Mouse (Mus musculus) forebrain, embryonic 14.5 days (tissue): Measurements from ENCODE around the gene Rgl1. TPM values are rescaled to one million over a fixed set of nuclear protein-coding genes. Genes with fewer than 3 reads are reported as not detected.
"Not testable (repeated sequence)": the region's sequence is repeated elsewhere in the genome, so short reads cannot be mapped to it uniquely, and the experiment has no call there.

ENCODE experiments used
- ATAC-seq: fragments of 200-750 bp; cut with Nextera tagmentation; 2 replicates; pipeline ENCODE4 v1.8.0; 2017; ENCODE audit warnings: mild to moderate bottlenecking, moderate library complexity
- DNase-seq: peaks from one replicate; pipeline ENCODE4 v3.0.0-alpha.2; 2015; ENCODE audit warnings: low spot score
- H3K27ac ChIP-seq: fragments of 300-500 bp; sonication (generic); 2 replicates; pipeline ENCODE4 v1.5.1; 2014; ENCODE audit warnings: low read depth, mild to moderate bottlenecking, control low read depth, low read length, moderate library complexity
- H3K27me3 ChIP-seq: fragments of 300-500 bp; sonication (generic); replicated peaks from 2 replicates; pipeline ENCODE4 v1.6.1; 2014; ENCODE audit warnings: low read length, control low read depth, mixed read lengths; ENCODE audit not compliant: control insufficient read depth, insufficient read depth
- H3K36me3 ChIP-seq: fragments of 300-500 bp; sonication (generic); 2 replicates; pipeline ENCODE4 v1.6.1; 2014; ENCODE audit warnings: low read length, control low read depth; ENCODE audit not compliant: control insufficient read depth, insufficient read depth
- H3K4me1 ChIP-seq: fragments of 300-500 bp; sonication (generic); 2 replicates; pipeline ENCODE4 v1.6.1; 2014; ENCODE audit warnings: antibody characterized with exemption, low read length, control low read depth; ENCODE audit not compliant: control insufficient read depth, insufficient read depth
- H3K4me2 ChIP-seq: fragments of 300-500 bp; sonication (generic); 2 replicates; pipeline ENCODE4 v1.6.1; 2014; ENCODE audit warnings: mild to moderate bottlenecking, control low read depth, low read length
- H3K4me3 ChIP-seq: fragments of 300-500 bp; sonication (generic); 2 replicates; pipeline ENCODE4 v1.5.1; 2014; ENCODE audit warnings: low read depth, low read length, control low read depth
- H3K9ac ChIP-seq: fragments of 300-500 bp; sonication (generic); 2 replicates; pipeline ENCODE4 v1.6.1; 2014; ENCODE audit warnings: mild to moderate bottlenecking, low read length, control low read depth, moderate library complexity
- H3K9me3 ChIP-seq: fragments of 300-500 bp; sonication (generic); replicated peaks from 2 replicates; pipeline ENCODE4 v1.6.1; 2016; ENCODE audit warnings: low read length, control low read depth, mixed read lengths; ENCODE audit not compliant: control insufficient read depth
- WGBS: fragments of 180-500 bp; shearing (Covaris S2); extraction: QIAGEN DNeasy Blood & Tissue Kit; methylation state at CpG from one replicate; pipeline ENCODE4 v1.1.7; 2014; 5-methylcytosine and 5-hydroxymethylcytosine counted together
- polyA plus RNA-seq: library from polyadenylated mRNA; unstranded; fragments of >200 nt; fragmentation: Nextera tagmentation; extraction: Ambion mirVana; gene quantifications from 2 replicates; pipeline ENCODE4 v1.2.1, GENCODE M21; 2014

Rgl1 gene
- polyA plus RNA-seq, 1 experiment from 2014 or later = 16.4 TPM

GRCm38 (mm10) chr1:152660436-152660835 is 105.7 kb downstream of the Rgl1 start:
- H3K4me1 ChIP-seq = no peaks in the 10 kb centered on the region
- H3K36me3 ChIP-seq = no peaks in the 10 kb centered on the region
- WGBS = 91% methylated on average over 7 of the region's 7 CpGs

GRCm38 (mm10) chr1:152659961-152660360 is 106.2 kb downstream of the Rgl1 start:
- 95% methylated on average over 4 of the region's 4 CpGs for WGBS
- Histone ChIP-seq H3K9ac (no peak overlapping the region), H3K4me2 (no peak overlapping the region), H3K9me3 (no peaks in the 10 kb centered on the region), H3K4me1 (no peaks in the 10 kb centered on the region), H3K27me3 (no peaks in the 10 kb centered on the region), H3K36me3 (no peaks in the 10 kb centered on the region), H3K27ac (no peak overlapping the region), H3K4me3 (no peak overlapping the region)
- DNase-seq = no peak
- ATAC-seq = no peak

More at GRCm38 (mm10) chr1:152660436-152660835, 105.7 kb downstream of the Rgl1 start:
- H3K4me3 ChIP-seq = no peak overlapping the region
- no peaks in the 10 kb centered on the region for H3K27me3 ChIP-seq
- no peaks in the 10 kb centered on the region for H3K9me3 ChIP-seq
- no peak overlapping the region for H3K4me2 ChIP-seq
- H3K9ac ChIP-seq = no peak overlapping the region
- ATAC-seq (no peak), DNase-seq (no peak)
- H3K27ac ChIP-seq = no peak overlapping the region

- no peak for DNase-seq
- H3K27ac ChIP-seq = no peak overlapping the region
- H3K27me3 ChIP-seq = no peaks in the 10 kb centered on the region
- no peaks in the 10 kb centered on the region for H3K4me1 ChIP-seq
- no peak overlapping the region for H3K4me3 ChIP-seq
- ATAC-seq = no peak
- no peaks in the 10 kb centered on the region for H3K36me3 ChIP-seq
- 78% methylated on average over 6 of the region's 6 CpGs for WGBS
- no peak overlapping the region for H3K9ac ChIP-seq
- no peaks in the 10 kb centered on the region for H3K9me3 ChIP-seq
- H3K4me2 ChIP-seq = no peak overlapping the region
Observed at GRCm38 (mm10) chr1:152656601-152657000, 109.5 kb downstream of the Rgl1 start.

- ATAC-seq = no peak
- H3K4me2 ChIP-seq = no peak overlapping the region
- 95% methylated on average over 6 of the region's 6 CpGs for WGBS
Observed at GRCm38 (mm10) chr1:152654851-152655250, 111.3 kb downstream of the Rgl1 start.

GRCm38 (mm10) chr1:152651495-152651874 is 114.7 kb downstream of the Rgl1 start:
- no peak overlapping the region for H3K4me3 ChIP-seq
- ATAC-seq = no peak
- H3K9ac ChIP-seq = no peak overlapping the region
- DNase-seq = no peak
- H3K4me1 ChIP-seq = no peaks in the 10 kb centered on the region
- H3K27me3 ChIP-seq = no peaks in the 10 kb centered on the region
- no peaks in the 10 kb centered on the region for H3K9me3 ChIP-seq
- no peaks in the 10 kb centered on the region for H3K36me3 ChIP-seq
- 82% methylated on average over 1 of the region's 1 CpGs for WGBS
- no peak overlapping the region for H3K4me2 ChIP-seq
- H3K27ac ChIP-seq = no peak overlapping the region

More at GRCm38 (mm10) chr1:152654851-152655250, 111.3 kb downstream of the Rgl1 start:
- H3K9ac ChIP-seq = no peak overlapping the region
- H3K9me3 ChIP-seq = no peaks in the 10 kb centered on the region
- H3K4me3 ChIP-seq = no peak overlapping the region
- DNase-seq = no peak
- H3K36me3 ChIP-seq = no peaks in the 10 kb centered on the region
- no peaks in the 10 kb centered on the region for H3K4me1 ChIP-seq
- no peaks in the 10 kb centered on the region for H3K27me3 ChIP-seq
- H3K27ac ChIP-seq = no peak overlapping the region

- WGBS = 88% methylated on average over 6 of the region's 6 CpGs
- Histone ChIP-seq H3K27me3 (no peaks in the 10 kb centered on the region), H3K36me3 (no peaks in the 10 kb centered on the region), H3K4me3 (no peak overlapping the region), H3K9me3 (no peaks in the 10 kb centered on the region), H3K4me2 (no peak overlapping the region), H3K27ac (no peak overlapping the region), H3K4me1 (no peaks in the 10 kb centered on the region), H3K9ac (no peak overlapping the region)
- ATAC-seq (no peak), DNase-seq (no peak)
Observed at GRCm38 (mm10) chr1:152650856-152651494, 115.2 kb downstream of the Rgl1 start.

GRCm38 (mm10) chr1:152648052-152648451 is 118.1 kb downstream of the Rgl1 start:
- WGBS = 88% methylated on average over 5 of the region's 5 CpGs
- Histone ChIP-seq H3K4me2 (no peak overlapping the region), H3K4me3 (no peak overlapping the region), H3K36me3 (no peaks in the 10 kb centered on the region), H3K27ac (no peak overlapping the region), H3K9me3 (no peaks in the 10 kb centered on the region), H3K27me3 (no peaks in the 10 kb centered on the region), H3K9ac (no peak overlapping the region), H3K4me1 (no peaks in the 10 kb centered on the region)
- ATAC-seq (no peak), DNase-seq (no peak)

GRCm38 (mm10) chr1:152642207-152642606 is 123.9 kb downstream of the Rgl1 start:
- H3K4me1 ChIP-seq, H3K9me3 ChIP-seq, ATAC-seq, DNase-seq, H3K9ac ChIP-seq, H3K4me2 ChIP-seq, H3K27ac ChIP-seq, H3K27me3 ChIP-seq, H3K36me3 ChIP-seq, H3K4me3 ChIP-seq: not testable (repeated sequence)
- 76% methylated on average over 9 of the region's 10 CpGs for WGBS

- Histone ChIP-seq H3K4me1 (peaks cover 5% of the 10 kb centered on the region), H3K27ac (0 out of 2 replicates have a peak overlapping the region, but pooled peaks have one; percentile 23), H3K36me3 (no peaks in the 10 kb centered on the region), H3K9me3 (no peaks in the 10 kb centered on the region), H3K4me3 (no peak overlapping the region), H3K4me2 (no peak overlapping the region), H3K27me3 (no peaks in the 10 kb centered on the region), H3K9ac (no peak overlapping the region)
- ATAC-seq (peak; percentile 91), DNase-seq (peak; percentile 87)
- WGBS = 55% methylated on average over 11 of the region's 11 CpGs
Observed at GRCm38 (mm10) chr1:152640195-152640981, 125.8 kb downstream of the Rgl1 start.
